Mouse (Mus musculus): Measurements from ENCODE around the gene Rufy2. TPM values are rescaled to one million over a fixed set of nuclear protein-coding genes. Genes with fewer than 3 reads are reported as not detected.

The Rufy2 gene
- total and polyA plus RNA-seq, 2 experiments from 2014 or later: 9.7 to 11.7 TPM

DNA sequence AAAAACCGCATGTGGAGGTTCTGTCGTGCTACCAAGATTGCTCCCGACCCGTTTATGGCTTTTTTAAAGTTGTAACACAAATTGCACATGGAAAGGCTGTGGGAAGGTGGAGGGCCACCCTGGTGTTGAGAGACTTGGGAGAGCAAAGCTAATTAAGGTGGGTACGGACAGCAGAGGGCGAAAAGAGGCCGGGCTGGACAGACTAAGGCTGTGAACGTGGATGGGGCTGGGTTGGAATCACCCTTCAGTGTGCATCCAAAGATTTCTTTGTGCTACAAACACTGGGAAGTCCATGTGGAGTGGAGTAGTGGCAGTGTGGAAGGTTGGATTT lies 44.5 kb downstream of the Rufy2 start:
- Histone ChIP-seq H3K9ac (replicated peaks; ENCODE audit: low read depth, low read length) (peak overlapping the region; percentile 58), H3K27me3 (ENCODE audit: control insufficient read depth, insufficient read depth, low read length) (no peaks in the 10 kb centered on the region), H3K27ac (ENCODE audit: low read depth) (peak overlapping the region; percentile 100), H3K36me3 (replicated peaks; ENCODE audit: control insufficient read depth, insufficient read depth, low read length) (no peaks in the 10 kb centered on the region), H3K9me3 (replicated peaks; ENCODE audit: control insufficient read depth, low read length) (no peaks in the 10 kb centered on the region), H3K4me2 (ENCODE audit: low read depth, low read length) (peak overlapping the region; percentile 90), H3K4me1 (ENCODE audit: control insufficient read depth, insufficient read depth) (peaks cover 21% of the 10 kb centered on the region), H3K4me3 (ENCODE audit: low read depth, low read length) (peak overlapping the region; percentile 96)
- 0% methylated on average over 8 of the region's 8 CpGs for WGBS
- TF ChIP-seq CTCF (IDR thresholded peaks at IDR 0.05; ENCODE audit: low read depth): peak; percentile 61
- no peak for TF ChIP-seq EP300 (IDR thresholded peaks at IDR 0.05; ENCODE audit: low read depth)
- ATAC-seq (ENCODE audit: insufficient read depth, low read depth): peak; percentile 54
- peak; percentile 80 for DNase-seq (ENCODE audit: low spot score)

DNA sequence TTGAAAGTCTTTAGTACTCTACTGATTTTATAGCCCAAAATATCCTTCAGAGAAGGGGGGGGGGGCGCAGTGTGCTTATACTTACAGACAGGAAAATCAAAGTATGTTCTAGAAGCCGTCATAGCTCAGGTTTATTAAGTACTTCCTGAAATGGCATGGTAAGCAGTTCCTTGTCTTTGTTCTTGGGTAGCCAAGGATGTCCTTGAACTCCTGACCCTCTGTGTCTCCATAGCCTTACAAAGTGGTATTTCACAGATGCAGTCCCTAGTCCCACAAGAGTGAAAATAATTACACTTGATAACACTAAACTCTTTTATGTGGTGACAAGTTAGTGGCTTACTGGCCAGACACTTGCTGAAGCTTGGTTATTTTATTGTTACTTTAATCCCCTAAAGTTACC lies 45.0 kb downstream of the Rufy2 start:
- Histone ChIP-seq H3K4me1 (ENCODE audit: control insufficient read depth, insufficient read depth) (peaks cover 21% of the 10 kb centered on the region), H3K27ac (ENCODE audit: low read depth) (peak overlapping the region; percentile 100), H3K36me3 (replicated peaks; ENCODE audit: control insufficient read depth, insufficient read depth, low read length) (no peaks in the 10 kb centered on the region), H3K4me3 (ENCODE audit: low read depth, low read length) (peak overlapping the region; percentile 96), H3K9ac (replicated peaks; ENCODE audit: low read depth, low read length) (peak overlapping the region; percentile 58; the same call in 1 of the 2 replicates), H3K27me3 (ENCODE audit: control insufficient read depth, insufficient read depth, low read length) (no peaks in the 10 kb centered on the region), H3K9me3 (replicated peaks; ENCODE audit: control insufficient read depth, low read length) (no peaks in the 10 kb centered on the region), H3K4me2 (ENCODE audit: low read depth, low read length) (peak overlapping the region; percentile 90)
- ATAC-seq (ENCODE audit: insufficient read depth, low read depth): no peak
- 38% methylated on average over 2 of the region's 2 CpGs for WGBS
- TF ChIP-seq CTCF (IDR thresholded peaks at IDR 0.05; ENCODE audit: low read depth) (no peak), EP300 (IDR thresholded peaks at IDR 0.05; ENCODE audit: low read depth) (no peak)
- DNase-seq (ENCODE audit: low spot score): no peak

- Histone ChIP-seq H3K4me1 (ENCODE audit: control insufficient read depth, insufficient read depth) (peaks cover 21% of the 10 kb centered on the region), H3K27ac (ENCODE audit: low read depth) (peak overlapping the region; percentile 100; the same call in 1 of the 2 replicates), H3K9me3 (replicated peaks; ENCODE audit: control insufficient read depth, low read length) (no peaks in the 10 kb centered on the region), H3K9ac (replicated peaks; ENCODE audit: low read depth, low read length) (no peak overlapping the region), H3K27me3 (ENCODE audit: control insufficient read depth, insufficient read depth, low read length) (no peaks in the 10 kb centered on the region), H3K4me2 (ENCODE audit: low read depth, low read length) (no peak overlapping the region), H3K36me3 (replicated peaks; ENCODE audit: control insufficient read depth, insufficient read depth, low read length) (no peaks in the 10 kb centered on the region), H3K4me3 (ENCODE audit: low read depth, low read length) (no peak overlapping the region)
- DNase-seq (ENCODE audit: low spot score) (no peak), ATAC-seq (ENCODE audit: insufficient read depth, low read depth) (no peak)
- 82% methylated on average over 6 of the region's 6 CpGs for WGBS
- TF ChIP-seq EP300 (IDR thresholded peaks at IDR 0.05; ENCODE audit: low read depth) (no peak), CTCF (IDR thresholded peaks at IDR 0.05; ENCODE audit: low read depth) (no peak)
Measured at GRCm38 (mm10) chr10:63025491-63026011, 45.5 kb downstream of the Rufy2 start.

DNA sequence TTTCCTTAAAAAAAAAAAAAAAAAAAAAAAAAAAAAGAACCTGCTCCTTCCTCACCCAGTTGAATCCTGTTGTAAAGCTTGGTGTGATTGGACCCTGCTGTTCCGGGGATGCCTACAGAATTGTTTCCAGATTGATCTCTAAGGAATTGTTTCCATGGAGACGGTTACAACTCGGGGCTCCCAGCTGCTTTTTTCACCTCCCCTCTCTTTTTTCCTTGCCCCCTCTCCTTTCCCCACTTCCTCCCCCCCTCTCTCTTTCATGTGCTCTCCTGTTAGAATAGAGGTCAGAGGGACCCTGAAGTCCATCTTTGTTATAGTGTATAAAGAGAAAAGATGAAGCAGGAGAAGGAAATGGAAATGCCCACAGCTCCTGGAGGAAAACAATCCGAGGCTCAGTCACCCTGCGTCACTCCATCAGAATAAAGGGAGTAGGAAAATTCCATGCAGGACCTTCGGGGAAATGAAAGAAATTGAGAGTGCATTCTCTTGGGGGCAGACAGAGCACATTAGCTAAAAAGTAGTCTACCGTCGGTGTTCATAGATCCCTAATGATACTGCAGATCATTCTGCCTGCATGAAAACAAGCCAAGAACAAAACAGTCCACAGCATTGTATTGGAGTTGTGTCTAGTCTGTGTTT lies 46.3 kb downstream of the Rufy2 start:
- 75% methylated on average over 8 of the region's 8 CpGs for WGBS
- TF ChIP-seq CTCF (IDR thresholded peaks at IDR 0.05; ENCODE audit: low read depth): no peak
- TF ChIP-seq EP300 (IDR thresholded peaks at IDR 0.05; ENCODE audit: low read depth): no peak
- H3K4me2 ChIP-seq (ENCODE audit: low read depth, low read length): no peak overlapping the region
- no peak overlapping the region for H3K4me3 ChIP-seq (ENCODE audit: low read depth, low read length)
- ATAC-seq (ENCODE audit: insufficient read depth, low read depth): no peak
- no peaks in the 10 kb centered on the region for H3K27me3 ChIP-seq (ENCODE audit: control insufficient read depth, insufficient read depth, low read length)
- H3K36me3 ChIP-seq (replicated peaks; ENCODE audit: control insufficient read depth, insufficient read depth, low read length): no peaks in the 10 kb centered on the region
- no peak overlapping the region for H3K27ac ChIP-seq (ENCODE audit: low read depth)
- H3K4me1 ChIP-seq (ENCODE audit: control insufficient read depth, insufficient read depth): peaks cover 16% of the 10 kb centered on the region
- no peaks in the 10 kb centered on the region for H3K9me3 ChIP-seq (replicated peaks; ENCODE audit: control insufficient read depth, low read length)
- no peak for DNase-seq (ENCODE audit: low spot score)
- no peak overlapping the region for H3K9ac ChIP-seq (replicated peaks; ENCODE audit: low read depth, low read length)

DNA sequence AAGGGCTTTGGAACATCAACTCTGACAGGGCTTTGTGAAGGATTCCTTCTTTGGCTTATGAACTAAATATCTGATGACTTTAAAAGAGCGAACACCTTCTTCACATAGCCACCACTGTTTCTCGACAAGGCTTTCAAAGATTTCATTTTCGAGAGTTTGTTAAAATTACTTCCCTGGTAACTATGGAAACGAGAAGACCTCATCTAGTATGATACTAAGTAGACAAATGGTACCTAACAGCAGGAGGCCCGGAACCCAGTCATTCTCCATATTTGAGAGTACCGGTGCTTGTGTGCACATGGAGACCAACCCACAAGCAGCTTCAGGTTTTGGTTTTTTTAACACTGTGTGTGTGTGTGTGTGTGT lies 46.8 kb downstream of the Rufy2 start:
- no peaks in the 10 kb centered on the region for H3K27me3 ChIP-seq (ENCODE audit: control insufficient read depth, insufficient read depth, low read length)
- H3K4me3 ChIP-seq (ENCODE audit: low read depth, low read length): no peak overlapping the region
- WGBS: 85% methylated on average over 6 of the region's 6 CpGs
- H3K27ac ChIP-seq (ENCODE audit: low read depth): no peak overlapping the region
- DNase-seq (ENCODE audit: low spot score): no peak
- H3K4me1 ChIP-seq (ENCODE audit: control insufficient read depth, insufficient read depth): peaks cover 11% of the 10 kb centered on the region
- TF ChIP-seq EP300 (IDR thresholded peaks at IDR 0.05; ENCODE audit: low read depth) (no peak), CTCF (IDR thresholded peaks at IDR 0.05; ENCODE audit: low read depth) (no peak)
- no peaks in the 10 kb centered on the region for H3K36me3 ChIP-seq (replicated peaks; ENCODE audit: control insufficient read depth, insufficient read depth, low read length)
- ATAC-seq (ENCODE audit: insufficient read depth, low read depth): no peak
- H3K9me3 ChIP-seq (replicated peaks; ENCODE audit: control insufficient read depth, low read length): no peaks in the 10 kb centered on the region
- H3K9ac ChIP-seq (replicated peaks; ENCODE audit: low read depth, low read length): no peak overlapping the region
- no peak overlapping the region for H3K4me2 ChIP-seq (ENCODE audit: low read depth, low read length)
